Mouse (Mus musculus) adrenal gland, adult 18-20 months (tissue): ENCODE data around the gene Ndufa3. TPM values are rescaled to one million over a fixed set of nuclear protein-coding genes. Genes with fewer than 3 reads are reported as not detected.

Experiments used
- DNase-seq, 2 experiments: peaks; one replicate each; pipeline ENCODE4 v3.0.0; 2021 to 2022; ENCODE audit warnings: low spot score in 2 of 2
- microRNA-seq, 2 experiments: library from miRNA; unstranded; fragments of <30 nt; microRNA quantifications; one replicate each; pipeline ENCODE4 v1.2.0; 2021; ENCODE audit warnings: borderline number of aligned reads in 2 of 2
- total RNA-seq, 2 experiments: library from RNA; stranded (reverse); gene quantifications; 1 replicate in 1 of 2; 2 replicates in 1 of 2; pipeline ENCODE4 v1.2.3; 2021

The Ndufa3 gene
- total RNA-seq, 2 experiments from 2014 or later: 743 to 913 TPM

GRCm38 (mm10) chr7:3665215-3666114, 48.3 kb downstream of the Ndufa3 start, which contains the start of gene Leng1:
Gene Leng1, minus strand, starts transcription at chr7:3665840.
- peak; percentile 91 to 92 for DNase-seq

- peak in 1 of 2 experiments; percentile 37 for DNase-seq
Measured at GRCm38 (mm10) chr7:3666921-3667391, 49.8 kb downstream of the Ndufa3 start.

Small RNA genes lying within 50 kb of the gene (microRNA-seq; reads per million reads assigned to microRNA genes)
- gene Gm25100: 0 reads per million in 2 experiments
- 4.3 to 6.1 reads per million in 2 experiments for gene Mir3572

Other genes with a start within 250 kb of the Ndufa3 start
- gene Cacng8, start 226.7 kb upstream of the Ndufa3 start, total RNA-seq: 1 to 10 TPM; 1.7 to 3.5 TPM
- not detected for gene Cacng6, start 193.2 kb upstream of the Ndufa3 start, total RNA-seq
- gene Tarm1, start 114.7 kb upstream of the Ndufa3 start, total RNA-seq: 1 to 10 TPM in 1 of 2 experiments, under 1 TPM in 1; 0.70 to 1.7 TPM
- gene Oscar, start 1.2 kb upstream of the Ndufa3 start, total RNA-seq: under 1 TPM; 0.22 to 0.30 TPM
- 10 to 100 TPM; 19.0 to 27.7 TPM for gene Tfpt, start 12.6 kb downstream of the Ndufa3 start, total RNA-seq
- gene Prpf31, start 12.6 kb downstream of the Ndufa3 start, total RNA-seq: 10 to 100 TPM; 34.4 to 37.6 TPM
- gene Cnot3, start 27.9 kb downstream of the Ndufa3 start, total RNA-seq: 10 to 100 TPM; 52.8 to 53.6 TPM
- gene Leng1, start 48.5 kb downstream of the Ndufa3 start, total RNA-seq: 10 to 100 TPM; 14.0 to 14.2 TPM
- gene Tmc4, start 60.2 kb downstream of the Ndufa3 start, total RNA-seq: 10 to 100 TPM; 11.0 to 12.9 TPM
- 100 to 1,000 TPM in 1 of 2 experiments, 10 to 100 TPM in 1; 87.7 to 105 TPM for gene Tsen34, start 75.5 kb downstream of the Ndufa3 start, total RNA-seq
- 10 to 100 TPM; 61.3 to 82.9 TPM for gene Mboat7, start 76.2 kb downstream of the Ndufa3 start, total RNA-seq
- gene Rps9, start 86.6 kb downstream of the Ndufa3 start, total RNA-seq: 100 to 1,000 TPM; 858 to 933 TPM
- gene Pirb, start 103.0 kb downstream of the Ndufa3 start, total RNA-seq: 1 to 10 TPM; 3.0 to 5.6 TPM
- under 1 TPM; 0.43 to 0.58 TPM for gene Gm15448, start 208.3 kb downstream of the Ndufa3 start, total RNA-seq
- 1 to 10 TPM in 1 of 2 experiments, under 1 TPM in 1; 0.46 to 1.1 TPM for gene Pira2, start 227.7 kb downstream of the Ndufa3 start, total RNA-seq